Mouse (Mus musculus): ENCODE data around the gene Rps11. TPM values are rescaled to one million over a fixed set of nuclear protein-coding genes. Genes with fewer than 3 reads are reported as not detected.

Gene Rps11
- total and polyA plus RNA-seq, 2 experiments from 2014 or later: 794 to 824 TPM

DNA sequence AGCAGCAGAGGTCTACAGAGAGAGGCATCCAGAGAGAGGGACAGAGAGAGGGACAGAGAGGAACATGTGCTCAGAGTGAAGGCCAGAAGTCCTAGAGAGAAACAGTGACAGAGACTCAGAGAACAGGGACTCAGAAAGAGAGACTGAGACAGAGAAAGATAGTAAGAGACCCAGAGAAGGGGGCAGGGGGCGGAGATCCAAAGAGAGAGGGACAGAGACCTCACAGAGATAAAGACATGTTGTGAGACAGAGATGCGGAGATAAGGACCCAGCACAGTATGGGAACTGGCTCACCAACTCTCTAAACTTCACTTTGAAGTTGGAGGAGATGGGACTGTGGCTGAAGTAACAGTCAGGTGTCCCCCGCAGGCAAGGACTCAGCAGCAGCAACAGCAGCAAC, 11.1 kb upstream of the Rps11 start:
- H3K36me3 ChIP-seq (ENCODE audit: insufficient read depth, low read length): no peaks in the 10 kb centered on the region
- DNase-seq (ENCODE audit: low spot score) (no peak), ATAC-seq (no peak)
- WGBS: 73% methylated on average over 3 of the region's 3 CpGs
- H3K27ac ChIP-seq: no peak overlapping the region
- H3K4me2 ChIP-seq (ENCODE audit: low read depth, low read length): peak overlapping the region; percentile 67; the same call in 1 of the 2 replicates
- H3K9me3 ChIP-seq (ENCODE audit: low read length): no peaks in the 10 kb centered on the region
- H3K4me1 ChIP-seq (ENCODE audit: insufficient read depth, low read length): no peaks in the 10 kb centered on the region
- H3K27me3 ChIP-seq (ENCODE audit: insufficient read depth, low read length): no peaks in the 10 kb centered on the region
- TF ChIP-seq CTCF (IDR thresholded peaks at IDR 0.05; ENCODE audit: low read depth): no peak
- H3K4me3 ChIP-seq (ENCODE audit: low read length): no peak overlapping the region
- no peak overlapping the region for H3K9ac ChIP-seq (replicated peaks; ENCODE audit: low read length)

DNA sequence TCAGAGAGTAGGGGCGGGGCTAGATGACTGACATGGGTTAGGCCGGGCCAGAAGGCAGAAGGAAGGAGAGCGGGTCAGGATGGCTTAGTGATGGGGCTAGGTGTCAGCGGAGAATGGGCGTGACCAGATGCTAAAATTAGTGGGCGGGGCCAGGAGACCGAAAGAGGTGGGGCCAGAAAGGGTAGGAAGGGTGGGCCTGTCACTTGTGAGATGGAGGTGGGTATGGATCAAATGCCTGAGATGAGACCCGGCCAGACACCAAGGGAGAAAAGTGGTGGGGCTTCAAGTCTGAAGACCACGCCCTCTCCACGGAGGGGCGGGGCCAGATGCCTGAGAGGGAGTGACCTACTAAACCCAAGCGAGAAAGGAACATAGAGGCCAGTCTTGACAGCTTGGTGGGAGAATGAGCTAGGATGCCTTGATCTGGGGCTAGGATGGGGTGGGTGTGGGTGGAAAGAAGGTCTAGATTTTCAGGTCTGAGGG, 10.3 kb upstream of the Rps11 start:
- no peak for DNase-seq (ENCODE audit: low spot score)
- Histone ChIP-seq H3K27me3 (ENCODE audit: insufficient read depth, low read length) (no peaks in the 10 kb centered on the region), H3K9ac (replicated peaks; ENCODE audit: low read length) (no peak overlapping the region), H3K4me1 (ENCODE audit: insufficient read depth, low read length) (no peaks in the 10 kb centered on the region), H3K36me3 (ENCODE audit: insufficient read depth, low read length) (no peaks in the 10 kb centered on the region), H3K4me2 (ENCODE audit: low read depth, low read length) (no peak overlapping the region), H3K27ac (no peak overlapping the region), H3K9me3 (ENCODE audit: low read length) (no peaks in the 10 kb centered on the region), H3K4me3 (ENCODE audit: low read length) (no peak overlapping the region)
- TF ChIP-seq CTCF (IDR thresholded peaks at IDR 0.05; ENCODE audit: low read depth): no peak
- no peak for ATAC-seq
- WGBS: 17% methylated on average over 11 of the region's 12 CpGs

DNA sequence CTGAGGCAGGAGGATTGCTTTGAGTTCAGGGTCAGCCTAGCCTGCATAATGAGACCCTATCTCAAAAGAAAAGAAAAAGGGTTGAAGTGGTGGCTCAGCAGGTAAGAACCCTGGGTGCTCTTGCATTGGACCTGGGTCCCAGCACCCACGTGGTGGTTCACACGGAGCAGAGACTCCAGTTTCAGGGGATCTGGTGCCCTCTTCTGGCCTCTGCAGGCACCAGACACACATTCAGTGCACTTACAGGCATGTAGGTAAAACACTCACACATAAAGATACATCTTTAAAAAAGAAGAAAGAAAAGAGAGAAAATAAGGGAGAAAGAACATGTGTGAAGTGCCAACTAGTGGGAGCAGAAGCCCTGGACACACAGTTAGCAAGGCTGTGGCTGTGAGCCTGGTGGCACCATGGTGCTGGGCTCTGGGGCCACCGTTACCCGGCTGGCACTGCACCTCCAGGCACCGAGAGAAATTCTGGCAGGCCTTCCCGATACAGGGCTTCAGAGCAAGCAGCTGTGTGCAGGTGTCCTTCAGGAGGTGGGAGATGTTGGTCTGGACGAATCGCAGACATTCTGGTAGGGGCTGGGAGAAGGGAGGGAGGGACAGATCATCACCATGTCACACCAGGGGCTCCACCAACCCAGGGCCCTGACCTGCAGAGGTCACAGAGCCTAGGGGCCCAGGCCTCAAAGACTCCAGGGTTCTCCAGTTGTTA, 9.4 kb upstream of the Rps11 start:
- peak; percentile 16; the same call in 1 of the 2 replicates for TF ChIP-seq CTCF (IDR thresholded peaks at IDR 0.05; ENCODE audit: low read depth)
- WGBS: 69% methylated on average over 8 of the region's 8 CpGs
- no peaks in the 10 kb centered on the region for H3K36me3 ChIP-seq (ENCODE audit: insufficient read depth, low read length)
- no peak for DNase-seq (ENCODE audit: low spot score)
- H3K27me3 ChIP-seq (ENCODE audit: insufficient read depth, low read length): no peaks in the 10 kb centered on the region
- H3K4me1 ChIP-seq (ENCODE audit: insufficient read depth, low read length): no peaks in the 10 kb centered on the region
- no peaks in the 10 kb centered on the region for H3K9me3 ChIP-seq (ENCODE audit: low read length)
- H3K27ac ChIP-seq: no peak overlapping the region
- no peak overlapping the region for H3K4me3 ChIP-seq (ENCODE audit: low read length)
- no peak overlapping the region for H3K4me2 ChIP-seq (ENCODE audit: low read depth, low read length)
- no peak for ATAC-seq
- no peak overlapping the region for H3K9ac ChIP-seq (replicated peaks; ENCODE audit: low read length)

DNA sequence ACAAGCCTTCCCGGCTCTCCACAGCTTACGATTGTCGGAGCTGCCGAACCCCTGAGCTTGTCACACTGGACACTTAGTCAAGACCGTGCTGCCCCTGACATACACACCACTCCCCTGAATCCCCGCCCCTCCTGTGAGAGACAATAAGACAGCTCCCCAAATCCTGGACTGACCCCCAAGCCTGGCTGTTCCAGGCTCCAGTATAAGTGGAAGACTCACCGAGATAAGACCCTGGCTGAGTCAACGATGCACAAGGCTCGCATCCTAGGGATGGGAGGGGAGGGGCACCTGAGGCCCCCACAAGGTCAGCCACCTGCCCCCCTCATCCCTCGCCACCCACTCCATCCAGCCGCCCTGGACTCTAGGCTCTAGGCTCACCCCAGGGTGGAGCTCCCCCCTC, 7.6 kb upstream of the Rps11 start:
- WGBS: 79% methylated on average over 11 of the region's 11 CpGs
- H3K4me2 ChIP-seq (ENCODE audit: low read depth, low read length): no peak overlapping the region
- no peak overlapping the region for H3K4me3 ChIP-seq (ENCODE audit: low read length)
- ATAC-seq (no peak), DNase-seq (ENCODE audit: low spot score) (no peak)
- peaks cover 5% of the 10 kb centered on the region; the same call in 1 of the 2 replicates for H3K36me3 ChIP-seq (ENCODE audit: insufficient read depth, low read length)
- H3K27ac ChIP-seq: no peak overlapping the region
- 0 out of 2 replicates have a peak, but pooled peaks cover 7% of the 10 kb centered on the region for H3K4me1 ChIP-seq (ENCODE audit: insufficient read depth, low read length)
- no peaks in the 10 kb centered on the region for H3K27me3 ChIP-seq (ENCODE audit: insufficient read depth, low read length)
- H3K9ac ChIP-seq (replicated peaks; ENCODE audit: low read length): no peak overlapping the region
- TF ChIP-seq CTCF (IDR thresholded peaks at IDR 0.05; ENCODE audit: low read depth): no peak
- H3K9me3 ChIP-seq (ENCODE audit: low read length): no peaks in the 10 kb centered on the region

DNA sequence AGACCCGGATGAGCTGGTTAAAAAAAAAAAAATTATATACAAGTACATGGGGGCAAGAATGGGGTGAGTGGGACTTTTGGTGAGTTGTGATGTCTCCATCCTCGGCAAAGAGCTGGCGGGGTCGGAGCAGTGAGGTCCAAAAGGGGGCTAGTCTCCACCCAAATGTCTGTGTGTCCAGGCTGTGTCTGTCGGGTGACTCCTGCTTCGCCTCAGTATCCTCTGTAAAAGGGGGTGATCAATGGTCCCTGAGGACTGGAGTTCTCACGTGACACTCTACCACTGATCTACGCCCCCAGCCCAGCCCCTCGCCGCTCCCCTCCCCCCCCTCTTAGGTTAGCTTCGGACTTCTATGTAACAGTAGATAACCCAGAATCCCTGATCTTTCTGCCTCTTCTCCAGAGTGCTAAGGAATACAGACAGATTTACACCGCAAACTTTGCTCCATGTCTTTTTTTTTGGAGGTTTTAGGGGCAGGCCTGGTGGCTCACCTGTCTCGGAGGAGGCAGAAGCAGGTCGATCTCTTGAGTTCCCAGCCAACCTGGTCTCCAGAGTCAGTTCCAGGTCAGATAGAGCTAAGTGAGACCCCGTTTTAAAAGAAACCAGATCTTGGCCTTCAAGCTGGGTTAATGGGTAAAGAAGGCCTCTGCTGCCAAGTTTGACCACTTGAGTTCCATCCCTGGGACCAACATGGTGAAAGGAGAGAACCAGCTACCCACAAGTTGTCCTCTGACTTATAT, 5.7 kb upstream of the Rps11 start:
- no peaks in the 10 kb centered on the region for H3K9me3 ChIP-seq (ENCODE audit: low read length)
- peak overlapping the region; percentile 60 for H3K4me2 ChIP-seq (ENCODE audit: low read depth, low read length)
- peak overlapping the region; percentile 95 for H3K4me3 ChIP-seq (ENCODE audit: low read length)
- peak overlapping the region; percentile 92 for H3K27ac ChIP-seq
- WGBS: 57% methylated on average over 15 of the region's 15 CpGs
- H3K4me1 ChIP-seq (ENCODE audit: insufficient read depth, low read length): 0 out of 2 replicates have a peak, but pooled peaks cover 8% of the 10 kb centered on the region
- no peak for DNase-seq (ENCODE audit: low spot score)
- H3K9ac ChIP-seq (replicated peaks; ENCODE audit: low read length): peak overlapping the region; percentile 58
- ATAC-seq: no peak
- peaks cover 23% of the 10 kb centered on the region for H3K36me3 ChIP-seq (ENCODE audit: insufficient read depth, low read length)
- H3K27me3 ChIP-seq (ENCODE audit: insufficient read depth, low read length): no peaks in the 10 kb centered on the region
- TF ChIP-seq CTCF (IDR thresholded peaks at IDR 0.05; ENCODE audit: low read depth): no peak

DNA sequence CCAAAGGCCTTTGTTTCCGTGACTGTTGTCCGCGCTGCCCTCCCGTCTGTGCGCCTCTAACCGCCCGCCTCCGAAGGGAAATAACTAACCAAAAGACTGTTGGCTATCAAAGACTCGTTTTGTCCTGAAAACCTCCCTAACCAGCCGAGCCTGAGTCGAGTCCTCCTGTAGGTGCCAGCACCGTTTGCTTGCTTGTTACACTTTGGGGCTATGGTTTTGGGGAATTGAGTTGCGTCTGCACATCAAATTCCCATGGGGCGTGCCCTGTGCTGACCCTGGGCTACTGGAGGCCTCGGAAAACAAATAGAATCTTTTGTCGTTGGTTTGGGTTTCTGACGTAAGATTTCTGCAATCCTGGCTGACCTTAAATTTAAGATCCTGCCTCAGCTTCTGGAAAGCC, 5.1 kb upstream of the Rps11 start:
- Histone ChIP-seq H3K4me2 (ENCODE audit: low read depth, low read length) (peak overlapping the region; percentile 60), H3K4me1 (ENCODE audit: insufficient read depth, low read length) (0 out of 2 replicates have a peak, but pooled peaks cover 8% of the 10 kb centered on the region), H3K9ac (replicated peaks; ENCODE audit: low read length) (peak overlapping the region; percentile 58), H3K36me3 (ENCODE audit: insufficient read depth, low read length) (peaks cover 23% of the 10 kb centered on the region), H3K27me3 (ENCODE audit: insufficient read depth, low read length) (no peaks in the 10 kb centered on the region), H3K4me3 (ENCODE audit: low read length) (peak overlapping the region; percentile 95), H3K27ac (peak overlapping the region; percentile 92), H3K9me3 (ENCODE audit: low read length) (no peaks in the 10 kb centered on the region)
- under 1% methylated on average over 17 of the region's 17 CpGs for WGBS
- DNase-seq (ENCODE audit: low spot score): peak; percentile 64
- no peak for TF ChIP-seq CTCF (IDR thresholded peaks at IDR 0.05; ENCODE audit: low read depth)
- ATAC-seq: no peak

Data from hindbrain, postnatal 0 days (tissue).